In the genomic region with DNA sequence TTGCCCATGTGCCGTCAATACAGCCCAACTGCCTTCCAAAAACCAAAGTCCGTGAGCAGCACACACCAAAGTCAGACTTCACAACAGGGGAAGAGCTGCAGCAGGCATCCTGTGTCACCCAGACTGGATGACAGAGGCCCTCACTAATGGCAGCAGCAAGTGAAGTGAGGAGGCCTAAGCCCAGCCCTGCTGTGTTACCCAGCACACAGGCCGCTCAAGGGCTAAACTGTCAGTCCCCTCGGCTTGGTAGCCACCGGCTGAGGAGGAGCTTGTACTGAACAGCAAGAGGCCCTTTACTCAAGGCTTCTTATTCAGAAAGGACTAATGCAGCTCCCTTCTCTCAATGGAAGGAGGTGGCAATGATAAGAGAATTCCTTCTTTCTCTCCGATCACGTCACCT, we compare ENCODE assay signal across 24 mouse cellular contexts.
DNase-seq lines count a peak whose midpoint lies in the region; ATAC-seq and TF ChIP-seq lines count a peak whose summit lies in the region.
"Had no signal": no experiment of that assay in that cellular context is flagged by ENCODE, and none has a peak within 500 bp of the region (broad histone marks: within the 10 kb centered on the region; RNA-seq: fewer than 3 reads in every experiment).

No protein-coding gene starts in this region.

- H3K79me2 ChIP-seq in heart, adult 2 months (replicated peaks; ENCODE audit: control insufficient read depth, insufficient read depth, low read length) = no peaks in the 10 kb centered on the region
- H3K79me2 ChIP-seq in CH12.LX (replicated peaks; ENCODE audit: control insufficient read depth, extremely low read depth, insufficient read depth, poor library complexity, severe bottlenecking) = peaks cover 8% of the 10 kb centered on the region; the same call in 1 of the 2 replicates

- H3K9me3 ChIP-seq in heart, embryonic 10.5 days = no peaks in the 10 kb centered on the region
- no peaks in the 10 kb centered on the region for H3K9me3 ChIP-seq in hindbrain, embryonic 10.5 days
- no peaks in the 10 kb centered on the region for H3K9me3 ChIP-seq in hindbrain, embryonic 11.5 days (ENCODE audit: control insufficient read depth, low read length)
- no peaks in the 10 kb centered on the region for H3K9me3 ChIP-seq in CH12.LX (replicated peaks; ENCODE audit: low read length)
- H3K9me3 ChIP-seq: hindbrain, embryonic 15.5 days; intestine, embryonic 15.5 days; kidney, embryonic 15.5 days; megakaryocyte, embryonic 14.5 days; neural tube, embryonic 13.5 days had no signal

- no peak for TF ChIP-seq CTCF in heart, adult 2 months (IDR thresholded peaks at IDR 0.05)
- TF ChIP-seq CTCF in CH12.LX (conservative IDR thresholded peaks at IDR 0.05 in 1 of 2, IDR thresholded peaks at IDR 0.05 in 1 of 2; ENCODE audit: low read depth in 2 of 2, low read length in 2 of 2) = no peak
- no peak for TF ChIP-seq CTCF in brain, embryonic 14.5 days (IDR thresholded peaks at IDR 0.05; ENCODE audit: borderline replicate concordance, extremely low read depth, insufficient read depth, insufficient read length)

- peaks cover 50% of the 10 kb centered on the region for H3K4me1 ChIP-seq in heart, embryonic 10.5 days
- no peaks in the 10 kb centered on the region; the same call in 1 of the 2 replicates for H3K4me1 ChIP-seq in heart, adult 2 months (ENCODE audit: control insufficient read depth, insufficient read depth, low read length)
- peaks cover 35% of the 10 kb centered on the region for H3K4me1 ChIP-seq in hindbrain, embryonic 10.5 days (replicated peaks)
- no peaks in the 10 kb centered on the region; the same call in 1 of the 2 replicates for H3K4me1 ChIP-seq in hindbrain, embryonic 11.5 days (replicated peaks; ENCODE audit: control insufficient read depth, insufficient read depth, low read length)
- peaks cover 23 to 49% of the 10 kb centered on the region in 2 experiments for H3K4me1 ChIP-seq in CH12.LX (ENCODE audit: control insufficient read depth in 1 of 2, insufficient read depth in 2 of 2)

- no peaks in the 10 kb centered on the region for H3K36me3 ChIP-seq in heart, embryonic 10.5 days
- H3K36me3 ChIP-seq in heart, adult 2 months (ENCODE audit: control insufficient read depth, insufficient read depth, low read length) = no peaks in the 10 kb centered on the region
- no peaks in the 10 kb centered on the region for H3K36me3 ChIP-seq in hindbrain, embryonic 10.5 days
- no peaks in the 10 kb centered on the region for H3K36me3 ChIP-seq in hindbrain, embryonic 11.5 days (ENCODE audit: control insufficient read depth, insufficient read depth, low read length)
- H3K36me3 ChIP-seq in CH12.LX (replicated peaks in 1 of 2; ENCODE audit: control insufficient read depth in 1 of 2, insufficient read depth in 1 of 2, low read length in 1 of 2) = peaks cover 2 to 7% of the 10 kb centered on the region in 2 experiments
- H3K36me3 ChIP-seq: hindbrain, embryonic 15.5 days; intestine, embryonic 15.5 days; kidney, embryonic 15.5 days; neural tube, embryonic 13.5 days had no signal

- intact Hi-C loops in heart, adult 2 months (cut with DNase I) = no loop called here

- no peak overlapping the region for H3K9ac ChIP-seq in heart, adult 2 months (ENCODE audit: low read depth, low read length)
- H3K9ac ChIP-seq in hindbrain, embryonic 11.5 days (ENCODE audit: low read depth, low read length) = no peak overlapping the region
- peak overlapping the region; percentile 72 for H3K9ac ChIP-seq in CH12.LX (ENCODE audit: insufficient read depth, low read depth)
- H3K9ac ChIP-seq: forebrain, postnatal 0 days; hindbrain, embryonic 15.5 days; intestine, embryonic 15.5 days; kidney, embryonic 15.5 days; liver, postnatal 0 days; neural tube, embryonic 13.5 days had no signal

- no peak for ATAC-seq in hindbrain, embryonic 11.5 days (ENCODE audit: low FRiP score)
- ATAC-seq: activated CD4-positive, CD25-positive, alpha-beta regulatory T cell, adult 4 months; forebrain, postnatal 0 days; intestine, embryonic 15.5 days; liver, postnatal 0 days had no signal

- in situ Hi-C loops in CH12.LX (cut with MboI; ENCODE audit: low pct_ligation_motif_present, low pct_unique_long_range_greater_than_20kb, low sequenced_read_pairs) = loop anchor here (10.0 kb wide), 1 partner anchor 132 kb away; no protein-coding TSS in a partner anchor

- H3K4me3 ChIP-seq in heart, embryonic 10.5 days = no peak overlapping the region
- H3K4me3 ChIP-seq in heart, adult 2 months = no peak overlapping the region
- no peak overlapping the region for H3K4me3 ChIP-seq in hindbrain, embryonic 10.5 days
- no peak overlapping the region for H3K4me3 ChIP-seq in hindbrain, embryonic 11.5 days (ENCODE audit: low read depth, low read length)
- peak overlapping the region in 2 of 3 experiments; percentile 0 to 23 for H3K4me3 ChIP-seq in CH12.LX (replicated peaks in 1 of 3; ENCODE audit: low read depth in 2 of 3, low read length in 2 of 3, poor library complexity in 1 of 3)
- H3K4me3 ChIP-seq: hindbrain, embryonic 15.5 days; intestine, embryonic 15.5 days; kidney, embryonic 15.5 days; left cerebral cortex, adult 2 months; megakaryocyte, embryonic 14.5 days; neural tube, embryonic 13.5 days had no signal

- peak overlapping the region; percentile 83 for H3K27ac ChIP-seq in heart, embryonic 10.5 days
- no peak overlapping the region for H3K27ac ChIP-seq in heart, adult 2 months
- peak overlapping the region; percentile 24; the same call in 1 of the 2 replicates for H3K27ac ChIP-seq in hindbrain, embryonic 10.5 days
- H3K27ac ChIP-seq in hindbrain, embryonic 11.5 days (ENCODE audit: low read depth, low read length) = no peak overlapping the region
- peak overlapping the region; percentile 44; the same call in 1 of the 2 replicates for H3K27ac ChIP-seq in CH12.LX (ENCODE audit: insufficient read depth, low read depth)
- H3K27ac ChIP-seq: hindbrain, embryonic 15.5 days; intestine, embryonic 15.5 days; kidney, embryonic 15.5 days; left cerebral cortex, adult 2 months; neural tube, embryonic 13.5 days; stomach, postnatal 0 days had no signal

- WGBS in heart, embryonic 10.5 days = 35% methylated on average over 7 of the region's 7 CpGs
- 74% methylated on average over 7 of the region's 7 CpGs for WGBS in heart, adult 2 months
- WGBS in hindbrain, embryonic 10.5 days = 43% methylated on average over 7 of the region's 7 CpGs
- 48% methylated on average over 7 of the region's 7 CpGs for WGBS in hindbrain, embryonic 11.5 days

- no peak overlapping the region for H3K4me2 ChIP-seq in hindbrain, embryonic 11.5 days (replicated peaks; ENCODE audit: low read depth, low read length)
- H3K4me2 ChIP-seq in CH12.LX (ENCODE audit: insufficient read depth, low read depth, poor library complexity, severe bottlenecking) = 0 out of 2 replicates have a peak overlapping the region, but pooled peaks have one; percentile 0
- H3K4me2 ChIP-seq: hindbrain, embryonic 15.5 days; intestine, embryonic 15.5 days; kidney, embryonic 15.5 days; neural tube, embryonic 13.5 days had no signal

- dilution Hi-C loops in CH12.LX (cut with MboI; ENCODE audit: extremely low pct_ligation_motif_present, extremely low pct_unique_long_range_greater_than_20kb, low sequenced_read_pairs) = no loop called here

- no peak for TF ChIP-seq RAD21 in CH12.LX (IDR thresholded peaks at IDR 0.05; ENCODE audit: low read depth, low read length)

- TF ChIP-seq POLR2A in heart, adult 2 months (IDR thresholded peaks at IDR 0.05; ENCODE audit: insufficient read depth, low read depth, low read length) = no peak
- no peak for TF ChIP-seq POLR2A in CH12.LX (IDR thresholded peaks at IDR 0.05; ENCODE audit: low read depth, low read length)
- no peak for TF ChIP-seq POLR2A in brain, embryonic 14.5 days (IDR thresholded peaks at IDR 0.05; ENCODE audit: borderline replicate concordance, extremely low read depth, insufficient read depth, insufficient read length, poor library complexity, severe bottlenecking)

- peak; percentile 81 for DNase-seq in heart, embryonic 10.5 days (ENCODE audit: low spot score)
- no peak for DNase-seq in heart, adult 2 months
- no peak for DNase-seq in hindbrain, embryonic 10.5 days (ENCODE audit: low spot score)
- no peak for DNase-seq in hindbrain, embryonic 11.5 days (ENCODE audit: low spot score)
- peak; percentile 21 for DNase-seq in CH12.LX (ENCODE audit: extremely low read depth)
- DNase-seq in brain, embryonic 14.5 days (ENCODE audit: low read depth) = peak; percentile 51
- no peak for DNase-seq in gastrocnemius, adult 18-20 months (ENCODE audit: low spot score)
- DNase-seq: adrenal gland, postnatal 10 days; cerebellum, postnatal 10 days; forebrain, postnatal 0 days; kidney, postnatal 4 days; layer of hippocampus, adult 9-11 months; left cerebral cortex, postnatal 4 days; liver; liver, postnatal 0 days; right cerebral cortex, adult 18-20 months had no signal

- no peaks in the 10 kb centered on the region for H3K27me3 ChIP-seq in heart, embryonic 10.5 days (ENCODE audit: insufficient read depth, poor library complexity, severe bottlenecking)
- H3K27me3 ChIP-seq in heart, adult 2 months (ENCODE audit: control insufficient read depth, insufficient read depth, low read length) = no peaks in the 10 kb centered on the region
- H3K27me3 ChIP-seq in hindbrain, embryonic 10.5 days (ENCODE audit: insufficient read depth, poor library complexity, severe bottlenecking) = no peaks in the 10 kb centered on the region
- H3K27me3 ChIP-seq in hindbrain, embryonic 11.5 days (ENCODE audit: control insufficient read depth, insufficient read depth, low read length) = no peaks in the 10 kb centered on the region
- no peaks in the 10 kb centered on the region for H3K27me3 ChIP-seq in CH12.LX (replicated peaks)
- H3K27me3 ChIP-seq: intestine, embryonic 15.5 days; megakaryocyte, embryonic 14.5 days had no signal

- no peak for TF ChIP-seq EP300 in heart, adult 2 months (IDR thresholded peaks at IDR 0.05; ENCODE audit: insufficient read depth, low read depth, low read length)
- no peak for TF ChIP-seq EP300 in CH12.LX (IDR thresholded peaks at IDR 0.05; ENCODE audit: low read length)

TF ChIP-seq in CH12.LX, 34 proteins besides CTCF, POLR2A, EP300 and RAD21 (continues in another document):
- no peak for TF ChIP-seq SMC3 (IDR thresholded peaks at IDR 0.05; ENCODE audit: low read depth, low read length)
- no peak for TF ChIP-seq USF2 (conservative IDR thresholded peaks at IDR 0.05; ENCODE audit: low read depth, low read length)
- TF ChIP-seq USF1 (IDR thresholded peaks at IDR 0.05; ENCODE audit: low read depth, low read length) = no peak
- TF ChIP-seq PAX5 (IDR thresholded peaks at IDR 0.05; ENCODE audit: low read length) = no peak
- no peak for TF ChIP-seq MYC (IDR thresholded peaks at IDR 0.05; ENCODE audit: low read depth, low read length)
- no peak for TF ChIP-seq E2F4 (IDR thresholded peaks at IDR 0.05; ENCODE audit: insufficient replicate concordance, low read depth, low read length)
- TF ChIP-seq MAX (IDR thresholded peaks at IDR 0.05; ENCODE audit: low read length) = no peak
- no peak for TF ChIP-seq CHD1 (IDR thresholded peaks at IDR 0.05; ENCODE audit: low read depth, low read length)
- TF ChIP-seq ZMIZ1 (IDR thresholded peaks at IDR 0.05; ENCODE audit: low read depth, low read length) = no peak
- no peak for TF ChIP-seq KAT2A (IDR thresholded peaks at IDR 0.05; ENCODE audit: insufficient replicate concordance, low read length)
- no peak for TF ChIP-seq MAZ (IDR thresholded peaks at IDR 0.05; ENCODE audit: low read depth, low read length)
- TF ChIP-seq MAFK (IDR thresholded peaks at IDR 0.05; ENCODE audit: insufficient replicate concordance, low read length) = no peak

Comparison
In these comparisons a context has a peak if more than half of its experiments do, and no peak if none do; other contexts are left out.
1. DNase-seq: peak in heart, embryonic 10.5 days (single experiment), CH12.LX (single experiment) and brain, embryonic 14.5 days (single experiment); none in heart, adult 2 months (0 of 2), hindbrain, embryonic 10.5 days (single experiment), hindbrain, embryonic 11.5 days (single experiment) and gastrocnemius, adult 18-20 months (single experiment).
2. H3K27ac ChIP-seq: peak in heart, embryonic 10.5 days (single experiment), hindbrain, embryonic 10.5 days (single experiment) and CH12.LX (single experiment); none in heart, adult 2 months (single experiment) and hindbrain, embryonic 11.5 days (single experiment).
3. H3K4me3 ChIP-seq: peak in CH12.LX (2 of 3); none in heart, embryonic 10.5 days (single experiment), heart, adult 2 months (single experiment), hindbrain, embryonic 10.5 days (single experiment) and hindbrain, embryonic 11.5 days (single experiment).